Mouse (Mus musculus): ENCODE measurements around the gene Fbxo33.

Fbxo33 gene

DNA sequence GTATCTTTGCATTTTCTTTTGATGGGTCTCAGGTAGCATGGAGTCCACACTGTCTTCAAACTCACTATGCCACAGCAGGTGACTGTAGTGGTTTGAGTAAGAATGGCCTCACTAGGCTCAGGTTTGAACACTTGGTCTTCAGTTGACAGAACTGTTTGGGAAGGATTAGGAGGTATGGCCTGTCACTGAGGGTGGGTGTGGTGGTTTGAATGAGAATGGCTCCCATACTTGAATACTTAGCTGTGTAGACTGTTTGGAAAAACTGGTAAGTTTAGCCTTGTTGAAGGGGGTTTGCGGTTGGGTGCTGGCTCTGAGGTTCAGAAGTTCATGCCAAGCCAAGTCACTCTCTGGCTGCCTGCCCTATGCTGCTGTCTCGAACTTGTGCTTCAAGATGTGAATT lies 20.2 kb downstream of the Fbxo33 start:
- DNase-seq (ENCODE audit: low read depth in 2 of 2, low spot score in 2 of 2): no peak

GRCm38 (mm10) chr12:59198750-59199149 lies 20.8 kb downstream of the Fbxo33 start:
- DNase-seq (ENCODE audit: low read depth in 2 of 2, low spot score in 2 of 2): no peak

- no peak for DNase-seq (ENCODE audit: low read depth in 2 of 2, low spot score in 2 of 2)
These were observed 23.6 kb downstream of the Fbxo33 start for GRCm38 (mm10) chr12:59195941-59196340.

DNA sequence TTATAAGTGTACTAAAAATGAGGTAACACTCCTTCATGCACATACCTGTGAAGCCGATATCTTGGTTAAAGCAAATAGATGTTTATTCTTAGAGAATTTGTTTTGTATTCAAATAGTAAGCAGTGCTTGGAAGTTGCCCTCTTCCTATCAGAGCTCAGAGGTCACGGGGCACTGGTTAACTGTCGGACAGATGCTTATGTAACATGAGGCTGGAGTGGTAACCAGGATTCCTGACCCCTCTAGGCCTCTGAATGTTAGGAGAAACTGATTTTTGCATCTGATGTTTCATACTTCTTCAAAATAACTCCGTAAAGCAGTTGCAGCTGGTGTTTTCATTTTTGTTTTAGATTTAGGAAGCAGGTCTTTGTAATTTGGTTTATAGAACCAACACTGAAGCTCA lies 24.5 kb downstream of the Fbxo33 start:
- no peak for DNase-seq (ENCODE audit: low read depth in 2 of 2, low spot score in 2 of 2)

DNA sequence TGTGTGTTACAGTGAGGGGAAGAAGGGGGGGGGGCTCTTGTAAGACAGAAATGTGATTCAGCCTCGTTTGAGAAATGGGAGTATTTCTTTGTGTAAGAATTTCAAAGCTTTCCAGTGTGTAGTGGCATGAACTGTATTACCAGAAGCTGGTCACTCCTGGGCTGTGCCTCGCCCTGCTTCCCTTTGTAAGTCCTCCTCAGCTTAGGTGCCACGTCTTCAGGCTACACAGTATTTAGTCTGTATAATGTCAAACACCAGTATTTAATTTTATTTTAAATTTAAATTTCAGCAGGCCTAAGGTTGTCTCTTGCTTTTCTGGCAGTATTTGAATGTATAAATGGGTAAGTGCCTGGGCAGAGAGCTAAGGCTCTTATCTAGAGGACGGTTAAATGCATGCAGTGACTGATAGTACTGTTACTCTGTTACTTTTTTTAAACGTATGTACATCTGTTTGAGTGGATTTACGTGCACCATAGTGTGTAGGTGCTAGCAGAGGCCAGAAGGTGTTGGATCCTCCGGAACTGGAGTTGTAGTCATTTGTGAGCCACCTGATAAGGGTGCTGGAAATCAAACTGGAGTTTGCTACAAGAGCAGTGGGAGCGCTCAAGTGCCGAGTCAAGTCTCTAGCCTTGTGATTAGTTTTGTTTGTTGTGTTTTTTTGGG lies 25.1 kb downstream of the Fbxo33 start:
- no peak for DNase-seq (ENCODE audit: low read depth in 2 of 2, low spot score in 2 of 2)

DNA sequence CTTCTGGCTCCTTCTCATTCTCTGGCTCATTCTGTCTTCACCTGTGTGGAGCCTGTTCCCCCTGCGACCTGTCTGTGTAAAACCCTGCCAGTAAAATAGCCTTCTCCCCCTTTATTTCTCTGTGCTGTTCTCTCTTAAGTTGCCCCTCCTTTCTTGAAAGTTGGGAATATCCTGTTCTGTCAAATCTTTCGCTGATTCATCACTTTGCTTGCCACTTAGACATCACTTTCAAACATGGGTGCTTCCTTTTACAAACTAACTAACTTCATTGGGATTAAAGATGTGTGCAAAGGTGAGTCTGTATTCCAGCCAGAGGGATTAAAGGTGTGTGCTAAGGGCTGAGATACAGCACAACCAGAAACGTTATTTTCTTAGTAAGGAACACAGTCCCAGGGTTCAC lies 25.9 kb downstream of the Fbxo33 start:
- DNase-seq (ENCODE audit: low read depth in 2 of 2, low spot score in 2 of 2): no peak

DNA sequence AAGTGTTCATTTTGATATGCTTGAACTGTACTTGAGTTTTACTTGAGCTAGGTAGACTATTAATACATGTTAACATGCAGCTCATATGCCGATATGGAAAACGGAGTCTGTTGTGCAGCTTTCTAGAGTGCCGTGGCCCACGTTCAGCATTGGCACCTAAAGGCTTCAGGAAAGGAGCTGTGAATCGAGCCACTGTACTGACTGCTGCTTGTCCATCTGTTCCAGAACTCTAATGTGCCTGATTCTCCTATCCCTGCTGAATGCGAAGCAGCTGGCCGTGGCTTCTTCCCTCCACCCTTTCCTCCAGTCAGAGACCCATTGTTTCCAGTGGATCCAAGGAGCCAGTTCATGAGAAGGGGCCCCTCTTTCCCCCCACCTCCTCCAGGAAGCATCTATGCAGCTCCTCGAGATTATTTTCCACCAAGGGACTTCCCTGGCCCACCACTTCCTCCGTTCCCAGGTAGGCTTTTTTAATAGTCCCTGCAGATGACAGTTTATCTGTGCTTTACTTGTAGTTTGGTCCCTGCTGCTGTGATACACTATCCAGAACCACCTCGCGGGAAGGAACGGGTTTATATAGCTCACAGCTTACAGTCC lies 31.3 kb downstream of the Fbxo33 start:
- DNase-seq (ENCODE audit: low read depth in 2 of 2, low spot score in 2 of 2): no peak

DNA sequence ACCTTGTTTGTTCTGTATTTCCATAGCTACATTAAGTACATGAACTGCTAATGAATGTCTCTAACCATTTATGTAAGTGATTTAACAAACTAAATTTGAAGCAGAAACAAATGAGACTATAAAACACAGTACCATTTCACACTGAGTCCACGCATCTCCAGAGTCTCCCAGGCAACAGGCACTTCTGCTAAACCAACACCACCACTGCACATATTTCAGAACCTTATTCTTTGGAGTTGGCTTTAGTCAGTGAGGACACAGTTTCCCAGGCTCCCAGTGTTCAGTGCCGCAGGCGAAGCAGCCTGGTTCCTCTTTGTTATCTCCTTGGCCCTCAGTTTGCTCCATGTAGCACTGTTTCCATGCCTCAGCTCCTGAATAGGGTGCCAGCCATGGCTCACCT lies 41.7 kb downstream of the Fbxo33 start:
- DNase-seq (ENCODE audit: low read depth in 2 of 2, low spot score in 2 of 2): no peak

DNA sequence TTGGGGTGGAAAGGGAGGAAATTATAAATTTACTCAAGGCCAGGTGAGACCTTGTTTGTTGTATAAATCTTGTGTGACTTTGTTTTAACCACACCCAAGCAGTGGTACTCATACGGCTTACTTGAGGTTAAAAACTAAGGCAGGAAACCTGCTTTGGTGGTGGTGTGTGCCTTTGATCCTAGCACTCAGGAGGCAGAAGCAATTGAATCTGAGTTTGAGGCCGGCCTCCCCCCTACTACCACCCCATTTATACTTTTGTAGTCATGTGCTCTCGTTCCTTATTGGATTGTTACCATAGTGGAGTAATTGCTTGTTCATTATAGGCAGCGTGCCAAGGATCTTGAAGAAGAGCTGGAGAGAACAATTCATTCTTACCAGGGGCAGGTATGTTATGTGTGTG lies 49.6 kb downstream of the Fbxo33 start:
- peak in 1 of 2 experiments; percentile 26 for DNase-seq (ENCODE audit: low read depth in 2 of 2, low spot score in 2 of 2)

- no peak for DNase-seq (ENCODE audit: low read depth in 2 of 2, low spot score in 2 of 2)
These were observed 53.0 kb downstream of the Fbxo33 start for GRCm38 (mm10) chr12:59166557-59166956.

DNA sequence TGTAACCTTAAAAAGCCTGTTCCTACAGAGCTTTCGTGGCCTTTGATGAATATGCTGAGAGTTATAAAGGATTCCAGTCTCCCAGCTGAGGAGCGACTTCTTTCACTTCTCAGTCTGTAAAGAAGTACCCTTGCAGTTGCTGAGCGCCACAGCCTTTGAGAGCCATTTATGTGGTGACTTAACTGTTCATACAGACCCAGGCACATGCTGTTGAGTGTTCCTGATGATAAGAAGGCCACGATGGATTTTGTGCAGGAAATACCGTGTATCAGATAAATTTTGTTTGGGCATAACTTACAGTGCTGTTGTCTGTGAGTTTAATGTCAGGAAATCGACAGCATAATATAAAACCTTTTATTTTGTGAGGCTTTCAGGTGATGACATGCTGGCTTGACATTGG lies 55.0 kb downstream of the Fbxo33 start:
- no peak for DNase-seq (ENCODE audit: low read depth in 2 of 2, low spot score in 2 of 2)

GRCm38 (mm10) chr12:59162797-59163196 lies 56.7 kb downstream of the Fbxo33 start:
- no peak for DNase-seq (ENCODE audit: low read depth in 2 of 2, low spot score in 2 of 2)

DNA sequence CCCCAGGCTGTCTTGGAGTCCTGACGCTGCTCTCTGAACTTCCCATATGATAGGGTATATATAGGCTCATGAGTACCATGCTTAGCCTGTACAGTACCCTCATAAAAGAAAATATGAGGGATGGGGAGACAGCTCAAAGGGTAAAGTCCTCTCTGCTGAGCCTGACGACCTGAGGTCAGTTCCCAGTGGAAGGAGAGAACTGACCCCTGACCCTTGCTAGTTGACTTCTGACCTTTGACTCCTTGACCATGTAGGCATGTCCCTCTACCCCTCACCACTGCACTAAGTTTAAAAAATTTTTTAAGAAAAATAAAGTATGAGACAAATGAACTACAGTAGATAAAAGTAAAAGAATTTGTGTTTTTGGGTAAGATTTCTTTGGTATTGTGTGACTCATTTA lies 58.4 kb downstream of the Fbxo33 start:
- no peak for DNase-seq (ENCODE audit: low read depth in 2 of 2, low spot score in 2 of 2)

All from CD8-positive naive resting alpha-beta T cell, adult 2 months (primary cell).